Mouse (Mus musculus): ENCODE measurements at regions not wholly inside any gene's neighbourhood (a gene's known extent, or its start where the extent isn't known, plus 50 kb on each side); places are given as distances from the start of the nearest gene placed in this dataset.

DNA sequence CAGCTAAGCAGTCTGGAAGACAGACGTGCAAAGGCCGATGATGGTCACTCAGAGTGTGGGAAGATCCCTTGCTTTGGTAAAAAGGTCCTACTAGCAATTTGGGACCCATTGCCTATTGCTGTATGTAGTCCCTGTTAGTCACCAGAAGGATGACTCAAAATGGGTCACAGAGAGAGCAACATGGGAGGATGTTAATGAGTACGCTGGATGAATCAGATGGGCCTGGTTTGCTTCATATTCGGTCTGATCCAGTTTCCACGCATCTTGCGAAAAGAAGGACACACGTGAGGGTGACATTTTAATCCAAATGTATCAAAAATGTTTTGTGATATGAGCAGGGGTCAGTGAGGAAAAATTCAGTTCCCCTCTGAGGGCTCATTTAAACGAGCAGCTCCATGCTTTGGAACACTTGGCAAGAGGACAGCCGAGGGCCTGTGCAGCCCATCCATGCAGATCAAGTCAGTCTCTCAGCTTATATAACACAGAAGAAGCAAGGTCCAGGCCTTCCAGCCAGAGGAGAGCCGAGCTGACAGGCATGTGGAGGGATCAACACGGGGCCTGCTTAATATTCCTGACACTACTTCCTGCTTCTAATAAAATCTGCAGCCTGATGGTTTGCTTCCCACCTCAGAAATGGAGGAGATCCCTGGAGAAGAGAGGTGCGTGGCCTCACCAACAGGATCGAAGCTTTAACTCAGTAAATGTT, 579.2 kb upstream of the Gm26657 start:
- TF ChIP-seq GATA1 (IDR thresholded peaks at IDR 0.05; ENCODE audit: borderline replicate concordance, low read length) (no peak), FLI1 (IDR thresholded peaks at IDR 0.05; ENCODE audit: low read length) (no peak)
